Mouse (Mus musculus) mature B cell (primary cell): ENCODE data around the gene Dgkz.

Source experiments
- in situ Hi-C: fragments of 300-500 bp; cut with MboI; formaldehyde crosslinking; loops from 2 replicates; pipeline ENCODE4 v1.14.3; 2019

The Dgkz gene

GRCm38 (mm10) chr2:91975581-91976541, at the start of gene Dgkz:
Gene Dgkz (minus strand): TSS chr2:91975864.
- in situ Hi-C loops = no loop called here

DNA sequence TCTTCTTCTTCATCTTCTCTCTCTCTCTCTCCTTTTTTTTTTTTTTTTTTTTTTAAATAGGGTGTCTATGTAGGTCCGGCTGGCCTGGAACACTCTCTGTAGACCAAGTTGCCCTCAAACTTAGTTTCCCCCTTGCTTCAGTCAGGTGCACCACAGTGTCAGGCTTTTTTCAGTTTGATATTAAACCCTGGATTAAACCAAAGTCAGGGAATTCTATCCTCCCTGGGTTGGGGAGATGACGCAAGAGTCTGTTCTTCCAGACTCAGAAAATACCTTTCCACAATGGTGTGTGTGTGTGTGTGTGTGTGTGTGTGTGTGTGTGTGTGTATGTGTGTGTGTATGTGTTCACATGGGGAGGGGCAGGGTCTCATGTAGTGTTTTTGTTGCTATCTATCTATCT, 49.5 kb upstream of the Dgkz start:
- in situ Hi-C loops = no loop called here

- in situ Hi-C loops = no loop called here
These were observed 48.6 kb upstream of the Dgkz start, which contains the start of gene Creb3l1 for GRCm38 (mm10) chr2:92024274-92024672. Gene Creb3l1 (minus strand): TSS chr2:92024502.

- in situ Hi-C loops = no loop called here
These were observed 48.0 kb upstream of the Dgkz start for GRCm38 (mm10) chr2:92023362-92024273.

DNA sequence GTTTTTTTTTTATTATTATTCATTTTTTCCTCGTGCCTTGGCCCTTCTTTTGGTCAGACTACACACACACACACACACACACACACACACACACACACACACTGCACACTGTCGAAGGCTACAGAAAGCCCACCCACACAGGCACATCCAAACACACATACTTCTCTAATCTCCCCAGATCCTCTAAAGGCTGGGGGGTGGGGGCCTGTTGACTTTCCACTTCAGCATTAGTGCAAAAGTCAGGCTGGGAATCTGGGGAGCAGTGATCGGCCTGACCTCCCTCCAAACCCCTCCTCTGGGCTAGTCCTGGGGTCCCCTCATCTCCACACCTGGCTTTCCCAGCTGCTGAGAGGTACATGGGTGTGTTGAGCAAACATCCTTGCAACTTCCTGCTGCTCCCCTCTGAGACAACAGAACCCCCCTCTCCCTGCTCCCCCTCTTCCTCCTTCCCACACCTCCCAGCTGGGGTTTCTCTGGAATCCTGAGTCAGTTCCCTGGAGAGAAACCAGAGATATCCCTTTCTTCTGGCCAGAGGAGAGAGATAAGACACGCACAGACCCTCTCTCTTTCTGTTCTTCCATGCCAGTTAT, 45.1 kb upstream of the Dgkz start:
- in situ Hi-C loops = no loop called here

DNA sequence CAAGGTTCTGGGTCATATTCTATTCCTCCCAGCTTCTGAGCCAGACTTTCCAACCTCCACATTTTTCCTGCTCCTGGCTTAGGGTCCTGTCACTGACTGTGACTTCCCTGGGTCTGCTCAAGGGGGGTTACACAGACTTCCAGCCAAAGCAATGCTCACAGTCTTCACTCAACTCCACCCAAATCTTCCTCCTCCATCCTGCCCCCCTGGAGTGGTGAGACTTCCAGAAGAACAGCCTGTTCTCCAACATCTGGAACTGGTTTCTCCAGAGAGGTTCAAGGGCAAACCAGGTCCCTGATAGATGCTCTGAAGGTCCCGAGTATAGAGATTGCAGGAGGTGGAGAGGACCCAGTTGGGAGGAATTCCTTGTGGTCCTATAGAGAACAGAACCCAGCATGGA, 41.8 kb upstream of the Dgkz start:
- in situ Hi-C loops = no loop called here

GRCm38 (mm10) chr2:92016981-92017380, 41.3 kb upstream of the Dgkz start:
- in situ Hi-C loops = no loop called here

DNA sequence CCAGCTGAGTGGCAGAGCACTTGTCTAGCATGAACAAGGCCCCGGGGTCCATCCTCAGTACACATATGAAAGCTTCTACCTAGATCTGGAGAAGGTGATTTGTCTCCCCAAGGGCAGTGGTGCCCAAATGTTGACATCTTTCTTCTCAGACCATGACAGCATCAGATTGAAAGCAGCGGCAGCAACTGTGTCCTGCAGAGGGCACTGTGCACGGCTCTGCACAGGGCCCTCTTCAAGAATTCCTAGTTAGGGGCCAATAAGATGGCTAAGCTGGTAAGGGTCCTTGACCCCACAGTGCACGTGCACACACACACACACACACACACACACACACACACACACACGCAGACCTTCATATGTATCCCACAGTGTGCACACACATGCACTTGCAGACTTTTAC, 39.2 kb upstream of the Dgkz start:
- in situ Hi-C loops = no loop called here

DNA sequence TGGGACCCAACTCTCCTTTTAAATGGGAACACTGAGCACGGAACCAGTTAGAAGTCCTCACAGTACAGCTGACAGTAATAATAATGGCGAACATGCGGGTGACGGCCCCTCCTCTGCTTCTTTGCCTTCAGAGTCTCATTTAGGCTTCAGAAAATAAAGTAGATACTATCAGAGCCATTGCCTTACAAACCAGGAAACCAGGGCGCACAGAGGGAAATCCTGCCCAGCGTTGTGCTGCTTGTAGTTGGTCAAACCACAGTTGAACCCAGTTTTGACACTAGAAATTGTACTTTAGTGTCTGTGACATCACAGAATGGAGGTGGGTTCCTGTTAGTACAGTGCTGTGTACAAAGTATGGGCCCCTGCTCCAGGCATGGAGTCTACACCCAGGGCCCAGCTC, 38.6 kb upstream of the Dgkz start:
- in situ Hi-C loops = no loop called here

DNA sequence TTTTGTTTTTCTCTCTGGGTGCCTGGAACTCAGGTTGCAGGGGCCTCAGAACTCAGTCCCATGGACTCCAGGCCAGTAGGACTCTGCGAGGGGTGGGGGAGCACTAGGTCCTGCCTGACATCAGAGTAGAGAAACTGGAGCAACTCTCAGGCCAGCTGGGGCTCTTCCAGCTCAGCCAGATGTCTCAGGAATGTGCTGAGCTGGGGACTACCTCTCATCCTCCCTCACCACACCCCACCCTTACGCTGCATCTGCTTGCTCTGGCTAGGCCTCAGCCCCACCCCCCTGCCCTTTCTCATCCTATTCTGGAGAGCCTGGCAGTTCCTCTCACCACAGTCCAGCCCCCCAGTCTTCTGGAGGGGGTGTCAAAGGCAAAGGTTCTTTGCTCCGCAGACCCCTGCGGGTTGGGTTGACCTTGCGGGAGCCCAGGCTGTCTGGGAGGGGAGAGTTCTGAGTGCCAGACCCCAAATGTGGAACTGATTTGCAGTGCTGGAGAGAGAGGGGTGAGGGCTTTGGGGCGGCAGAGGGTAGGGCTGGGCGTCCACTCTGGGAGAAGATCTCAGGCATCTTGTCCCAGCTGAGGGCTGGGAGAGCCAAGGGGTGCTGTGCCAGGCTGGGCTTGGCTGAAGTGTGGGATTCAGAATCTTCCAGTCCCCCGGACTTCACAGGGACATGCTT, 37.2 kb upstream of the Dgkz start:
- in situ Hi-C loops = no loop called here

GRCm38 (mm10) chr2:92011424-92012353, 36.0 kb upstream of the Dgkz start:
- in situ Hi-C loops = no loop called here

DNA sequence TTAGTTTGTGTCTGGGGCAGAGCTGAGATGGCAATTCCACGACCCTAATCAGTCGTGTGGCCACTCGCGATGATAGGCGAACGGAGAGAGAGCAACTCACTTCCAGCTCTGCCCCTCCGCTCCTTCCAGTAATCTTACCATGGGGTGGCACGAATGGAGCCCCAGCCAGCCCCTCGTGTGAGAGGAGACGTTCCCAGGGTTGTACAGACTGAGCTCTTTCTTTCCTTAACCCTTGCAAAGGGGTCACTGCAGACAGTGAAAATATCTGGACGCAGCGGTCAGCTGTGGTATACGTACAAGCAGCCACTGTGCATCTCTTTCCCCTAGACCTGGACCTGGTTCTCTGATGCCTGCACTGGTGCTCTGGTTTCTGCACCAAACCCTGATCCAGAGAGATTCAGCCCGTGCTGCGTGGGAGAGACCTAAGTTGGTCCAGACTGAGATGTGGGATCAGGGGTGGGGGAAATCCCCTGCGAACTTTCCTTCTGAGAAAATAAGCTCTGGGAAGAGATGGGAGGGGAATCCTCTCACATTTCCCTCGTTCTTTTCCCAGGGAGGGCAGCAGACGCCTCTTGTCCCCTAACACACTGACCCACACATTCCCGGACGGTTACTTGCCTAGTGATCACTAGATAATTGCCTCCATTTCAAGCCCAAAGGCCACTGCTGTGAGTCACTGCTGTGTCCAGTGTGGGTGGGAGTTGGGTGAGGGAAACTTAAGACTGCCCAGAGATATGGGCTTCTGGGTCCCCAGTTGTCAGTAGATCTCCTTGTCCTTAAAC, 33.1 kb upstream of the Dgkz start:
- in situ Hi-C loops = no loop called here

DNA sequence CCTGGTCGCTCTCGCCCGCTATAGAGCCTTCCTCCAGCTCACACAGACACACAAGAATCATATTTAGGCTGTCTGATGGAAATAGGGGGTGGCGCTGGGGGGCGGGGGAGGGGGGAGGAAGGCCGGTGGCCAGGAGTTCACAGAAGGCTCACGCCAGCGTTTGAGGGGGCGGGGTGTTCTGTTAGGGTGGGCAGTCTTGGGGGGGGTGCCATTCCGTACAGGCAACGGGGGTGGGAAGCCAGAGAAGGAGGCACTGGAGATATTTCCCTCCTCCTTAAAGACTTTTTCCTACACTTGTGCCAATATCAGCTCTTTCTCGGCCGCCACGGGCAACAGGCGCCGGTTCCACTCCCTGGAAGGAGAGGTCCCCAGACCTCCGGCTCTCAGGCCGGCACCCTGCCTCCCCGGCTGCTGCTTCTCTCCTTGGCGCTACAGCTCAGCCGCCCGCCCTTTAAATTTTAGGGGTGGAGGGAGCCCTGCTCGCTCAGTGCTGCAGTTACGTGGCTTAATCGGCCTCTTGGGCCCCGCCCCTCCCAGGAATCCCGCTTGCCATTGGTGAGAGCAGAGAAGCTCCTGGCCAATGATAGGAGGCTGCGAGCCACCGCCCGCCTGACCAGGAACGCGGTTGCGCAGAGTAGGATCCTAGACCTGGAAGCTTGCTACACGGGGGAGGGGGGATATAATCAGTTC, 32.4 kb upstream of the Dgkz start:
- in situ Hi-C loops = no loop called here

GRCm38 (mm10) chr2:92006983-92007921, 31.6 kb upstream of the Dgkz start:
- in situ Hi-C loops = no loop called here

DNA sequence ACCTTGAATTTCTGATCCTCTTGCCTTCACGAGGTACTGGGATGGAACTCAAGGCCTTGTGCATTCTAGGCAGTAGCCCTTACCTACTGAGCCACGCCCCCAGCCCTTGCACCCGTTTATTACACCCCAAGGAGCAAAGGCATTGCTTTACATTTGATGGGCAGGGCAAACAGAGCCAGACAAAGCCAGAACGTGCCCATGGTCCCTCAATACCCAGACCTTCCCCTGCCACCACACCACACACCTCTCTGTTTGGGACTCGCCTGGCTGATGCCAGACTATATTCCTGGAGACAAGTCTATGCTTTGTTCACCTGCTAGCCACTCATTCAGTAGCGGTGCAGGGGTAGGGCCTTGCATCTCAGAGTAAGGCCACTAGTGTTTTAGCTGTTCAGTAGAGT, 30.8 kb upstream of the Dgkz start:
- in situ Hi-C loops = no loop called here

GRCm38 (mm10) chr2:92004617-92005016, 29.0 kb upstream of the Dgkz start:
- in situ Hi-C loops = no loop called here

- in situ Hi-C loops = loop anchor here (10.0 kb wide), 1 partner anchor 57 kb away; no protein-coding TSS in a partner anchor
These were observed 22.4 kb upstream of the Dgkz start for GRCm38 (mm10) chr2:91997905-91998608.
